Mouse (Mus musculus): ENCODE data around the gene Ttc30a2. TPM values are rescaled to one million over a fixed set of nuclear protein-coding genes. Genes with fewer than 3 reads are reported as not detected.

Ttc30a2 gene
- total RNA-seq, 1 experiment, result 0.36 TPM

- no peak overlapping the region for H3K9ac ChIP-seq (ENCODE audit: insufficient read depth, low read depth, low read length, poor library complexity, severe bottlenecking)
- TF ChIP-seq CHD2 (IDR thresholded peaks at IDR 0.05; ENCODE audit: low read depth, low read length) (no peak), HCFC1 (IDR thresholded peaks at IDR 0.05; ENCODE audit: borderline replicate concordance, insufficient read depth, low read length) (no peak), MAFK (IDR thresholded peaks at IDR 0.05; ENCODE audit: insufficient read depth, low read depth, low read length) (no peak), ZNF384 (IDR thresholded peaks at IDR 0.05; ENCODE audit: low read depth, low read length) (no peak), ZC3H11A (IDR thresholded peaks at IDR 0.05; ENCODE audit: borderline replicate concordance, low read depth, low read length) (no peak)
- H3K4me3 ChIP-seq (ENCODE audit: insufficient read depth in 1 of 2, low read depth in 1 of 2, low read length in 2 of 2, poor library complexity in 1 of 2, severe bottlenecking in 1 of 2), result no peak overlapping the region
- H3K9me3 ChIP-seq (ENCODE audit: control insufficient read depth, insufficient read depth, low read depth, low read length), result no peaks in the 10 kb centered on the region
- no peaks in the 10 kb centered on the region for H3K36me3 ChIP-seq (ENCODE audit: control insufficient read depth, insufficient read depth, low read length, poor library complexity, severe bottlenecking)
- no peak overlapping the region for H3K27ac ChIP-seq (ENCODE audit: insufficient read depth, low read depth, low read length, poor library complexity, severe bottlenecking)
- DNase-seq (ENCODE audit: low read depth, low spot score), result no peak
- peaks cover 0 to 1% of the 10 kb centered on the region in 2 experiments; a peak in 1 of 4 replicates for H3K4me1 ChIP-seq (ENCODE audit: control insufficient read depth in 2 of 2, insufficient read depth in 2 of 2, low read length in 2 of 2, poor library complexity in 1 of 2)
- in situ Hi-C loops (cut with MboI; ENCODE audit: low sequenced_read_pairs in 2 of 2, unreplicated experiment in 2 of 2), result no loop called here
Observed at GRCm38 (mm10) chr2:76006194-76006593, 28.2 kb upstream of the Ttc30a2 start.

- TF ChIP-seq CHD2 (IDR thresholded peaks at IDR 0.05; ENCODE audit: low read depth, low read length), result no peak
- TF ChIP-seq ZNF384 (IDR thresholded peaks at IDR 0.05; ENCODE audit: low read depth, low read length), result no peak
- TF ChIP-seq MAFK (IDR thresholded peaks at IDR 0.05; ENCODE audit: insufficient read depth, low read depth, low read length), result no peak
- no peak for DNase-seq (ENCODE audit: low read depth, low spot score)
- H3K9me3 ChIP-seq (ENCODE audit: control insufficient read depth, insufficient read depth, low read depth, low read length), result no peaks in the 10 kb centered on the region
- no peak overlapping the region for H3K27ac ChIP-seq (ENCODE audit: insufficient read depth, low read depth, low read length, poor library complexity, severe bottlenecking)
- in situ Hi-C loops (cut with MboI; ENCODE audit: low sequenced_read_pairs in 2 of 2, unreplicated experiment in 2 of 2), result no loop called here
- H3K4me1 ChIP-seq (ENCODE audit: control insufficient read depth in 2 of 2, insufficient read depth in 2 of 2, low read length in 2 of 2, poor library complexity in 1 of 2), result peaks cover 0 to 2% of the 10 kb centered on the region in 2 experiments; a peak in 1 of 4 replicates
- H3K9ac ChIP-seq (ENCODE audit: insufficient read depth, low read depth, low read length, poor library complexity, severe bottlenecking), result no peak overlapping the region
- H3K4me3 ChIP-seq (ENCODE audit: insufficient read depth in 1 of 2, low read depth in 1 of 2, low read length in 2 of 2, poor library complexity in 1 of 2, severe bottlenecking in 1 of 2), result no peak overlapping the region
- H3K36me3 ChIP-seq (ENCODE audit: control insufficient read depth, insufficient read depth, low read length, poor library complexity, severe bottlenecking), result no peaks in the 10 kb centered on the region
Observed at GRCm38 (mm10) chr2:76002899-76003298, 24.9 kb upstream of the Ttc30a2 start.

GRCm38 (mm10) chr2:76001392-76001791, 23.4 kb upstream of the Ttc30a2 start:
- Histone ChIP-seq H3K9me3 (ENCODE audit: control insufficient read depth, insufficient read depth, low read depth, low read length) (no peaks in the 10 kb centered on the region), H3K4me1 (ENCODE audit: control insufficient read depth in 2 of 2, insufficient read depth in 2 of 2, low read length in 2 of 2, poor library complexity in 1 of 2) (0 out of 4 replicates have a peak, but pooled peaks cover 0 to 2% of the 10 kb centered on the region in 2 experiments), H3K4me3 (ENCODE audit: insufficient read depth in 1 of 2, low read depth in 1 of 2, low read length in 2 of 2, poor library complexity in 1 of 2, severe bottlenecking in 1 of 2) (no peak overlapping the region), H3K9ac (ENCODE audit: insufficient read depth, low read depth, low read length, poor library complexity, severe bottlenecking) (no peak overlapping the region), H3K36me3 (ENCODE audit: control insufficient read depth, insufficient read depth, low read length, poor library complexity, severe bottlenecking) (no peaks in the 10 kb centered on the region), H3K27ac (ENCODE audit: insufficient read depth, low read depth, low read length, poor library complexity, severe bottlenecking) (no peak overlapping the region)
- TF ChIP-seq HCFC1 (IDR thresholded peaks at IDR 0.05; ENCODE audit: borderline replicate concordance, insufficient read depth, low read length) (no peak), MAFK (IDR thresholded peaks at IDR 0.05; ENCODE audit: insufficient read depth, low read depth, low read length) (no peak), CHD2 (IDR thresholded peaks at IDR 0.05; ENCODE audit: low read depth, low read length) (no peak), ZC3H11A (IDR thresholded peaks at IDR 0.05; ENCODE audit: borderline replicate concordance, low read depth, low read length) (no peak), ZNF384 (IDR thresholded peaks at IDR 0.05; ENCODE audit: low read depth, low read length) (no peak)
- in situ Hi-C loops (cut with MboI; ENCODE audit: low sequenced_read_pairs in 2 of 2, unreplicated experiment in 2 of 2), result no loop called here
- no peak for DNase-seq (ENCODE audit: low read depth, low spot score)

GRCm38 (mm10) chr2:75999636-76000035, 21.7 kb upstream of the Ttc30a2 start:
- Histone ChIP-seq H3K4me3 (ENCODE audit: insufficient read depth in 1 of 2, low read depth in 1 of 2, low read length in 2 of 2, poor library complexity in 1 of 2, severe bottlenecking in 1 of 2) (no peak overlapping the region), H3K36me3 (ENCODE audit: control insufficient read depth, insufficient read depth, low read length, poor library complexity, severe bottlenecking) (no peaks in the 10 kb centered on the region), H3K4me1 (ENCODE audit: control insufficient read depth in 2 of 2, insufficient read depth in 2 of 2, low read length in 2 of 2, poor library complexity in 1 of 2) (0 out of 4 replicates have a peak, but pooled peaks cover 0 to 2% of the 10 kb centered on the region in 2 experiments), H3K9ac (ENCODE audit: insufficient read depth, low read depth, low read length, poor library complexity, severe bottlenecking) (no peak overlapping the region), H3K27ac (ENCODE audit: insufficient read depth, low read depth, low read length, poor library complexity, severe bottlenecking) (no peak overlapping the region), H3K9me3 (ENCODE audit: control insufficient read depth, insufficient read depth, low read depth, low read length) (no peaks in the 10 kb centered on the region)
- in situ Hi-C loops (cut with MboI; ENCODE audit: low sequenced_read_pairs in 2 of 2, unreplicated experiment in 2 of 2), result no loop called here
- no peak for TF ChIP-seq HCFC1 (IDR thresholded peaks at IDR 0.05; ENCODE audit: borderline replicate concordance, insufficient read depth, low read length)
- TF ChIP-seq CHD2 (IDR thresholded peaks at IDR 0.05; ENCODE audit: low read depth, low read length), result no peak
- TF ChIP-seq ZNF384 (IDR thresholded peaks at IDR 0.05; ENCODE audit: low read depth, low read length), result no peak
- no peak for TF ChIP-seq MAFK (IDR thresholded peaks at IDR 0.05; ENCODE audit: insufficient read depth, low read depth, low read length)
- TF ChIP-seq ZC3H11A (IDR thresholded peaks at IDR 0.05; ENCODE audit: borderline replicate concordance, low read depth, low read length), result no peak
- DNase-seq (ENCODE audit: low read depth, low spot score), result no peak

- no peaks in the 10 kb centered on the region for H3K36me3 ChIP-seq (ENCODE audit: control insufficient read depth, insufficient read depth, low read length, poor library complexity, severe bottlenecking)
- no peaks in the 10 kb centered on the region for H3K9me3 ChIP-seq (ENCODE audit: control insufficient read depth, insufficient read depth, low read depth, low read length)
- no peak overlapping the region for H3K4me3 ChIP-seq (ENCODE audit: insufficient read depth in 1 of 2, low read depth in 1 of 2, low read length in 2 of 2, poor library complexity in 1 of 2, severe bottlenecking in 1 of 2)
- TF ChIP-seq MAFK (IDR thresholded peaks at IDR 0.05; ENCODE audit: insufficient read depth, low read depth, low read length) (no peak), CHD2 (IDR thresholded peaks at IDR 0.05; ENCODE audit: low read depth, low read length) (no peak), ZNF384 (IDR thresholded peaks at IDR 0.05; ENCODE audit: low read depth, low read length) (no peak), HCFC1 (IDR thresholded peaks at IDR 0.05; ENCODE audit: borderline replicate concordance, insufficient read depth, low read length) (no peak), ZC3H11A (IDR thresholded peaks at IDR 0.05; ENCODE audit: borderline replicate concordance, low read depth, low read length) (no peak)
- no peak overlapping the region for H3K27ac ChIP-seq (ENCODE audit: insufficient read depth, low read depth, low read length, poor library complexity, severe bottlenecking)
- in situ Hi-C loops (cut with MboI; ENCODE audit: low sequenced_read_pairs in 2 of 2, unreplicated experiment in 2 of 2), result no loop called here
- no peak for DNase-seq (ENCODE audit: low read depth, low spot score)
- 0 out of 4 replicates have a peak, but pooled peaks cover 0 to 2% of the 10 kb centered on the region in 2 experiments for H3K4me1 ChIP-seq (ENCODE audit: control insufficient read depth in 2 of 2, insufficient read depth in 2 of 2, low read length in 2 of 2, poor library complexity in 1 of 2)
- H3K9ac ChIP-seq (ENCODE audit: insufficient read depth, low read depth, low read length, poor library complexity, severe bottlenecking), result no peak overlapping the region
Observed at GRCm38 (mm10) chr2:75998692-75999091, 20.7 kb upstream of the Ttc30a2 start.
